ENCODE assay signal across 7 mouse cellular contexts in the genomic region with DNA sequence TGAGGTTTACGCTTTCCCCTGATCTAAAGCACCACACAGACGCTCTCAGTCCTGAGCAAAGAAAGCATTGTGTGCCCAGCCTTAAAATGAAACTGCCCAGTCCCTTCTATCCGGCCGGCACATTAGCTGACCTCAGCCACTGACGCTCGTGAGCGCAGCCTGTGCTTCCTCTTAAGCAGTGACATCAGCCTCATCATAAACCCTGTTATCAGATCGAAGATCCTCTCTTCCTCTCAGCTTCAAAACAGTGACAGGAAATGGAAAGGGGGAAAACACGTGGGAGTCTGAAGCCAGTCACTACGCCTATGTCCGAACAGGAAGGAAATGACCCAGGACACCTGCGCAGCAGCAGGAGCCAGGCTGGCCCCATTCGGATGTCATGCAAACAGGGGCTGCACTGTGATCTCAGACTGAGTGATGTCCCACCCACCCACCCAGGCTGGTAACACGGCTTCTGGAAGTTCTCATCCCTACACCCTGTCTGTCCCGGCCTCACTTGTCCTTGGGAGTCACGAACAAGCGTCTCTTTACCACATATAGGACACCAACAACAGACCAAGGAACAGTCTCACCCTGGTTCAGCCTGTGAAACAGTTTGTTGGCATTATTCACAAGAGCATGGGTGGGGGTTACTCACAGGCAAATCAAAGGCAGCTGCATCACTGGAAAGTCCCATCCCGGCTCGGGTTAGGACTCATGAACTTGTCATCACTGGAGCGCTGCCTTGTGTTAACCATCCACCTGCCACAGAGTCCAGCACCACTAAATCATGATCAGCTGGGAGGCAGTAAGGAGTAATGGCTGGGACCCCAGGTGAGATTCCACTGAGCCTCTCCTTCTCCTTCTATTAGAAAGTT. TPM values are rescaled to one million over a fixed set of nuclear protein-coding genes. Genes with fewer than 3 reads are reported as not detected.
A peak's percentile ranks its signal among the peaks of the same experiment; 100 is the strongest.
DNase-seq lines count a peak whose midpoint lies in the region; ATAC-seq and TF ChIP-seq lines count a peak whose summit lies in the region.

No protein-coding gene starts in this region.

- TF ChIP-seq EP300 in liver, postnatal 0 days (IDR thresholded peaks at IDR 0.05; ENCODE audit: low read depth): no peak

- ATAC-seq in inflammation-experienced regulatory T-cells, adult 6 months: peak; percentile 71
- ATAC-seq in liver, postnatal 0 days: peak; percentile 83
- no peak for ATAC-seq in erythroid progenitor cell, adult 5-6 weeks (replicated peaks; ENCODE audit: low FRiP score, poor library complexity, severe bottlenecking)

- peaks cover 17% of the 10 kb centered on the region for H3K4me1 ChIP-seq in brown adipose tissue, adult 24 weeks (ENCODE audit: control insufficient read depth, insufficient read depth, insufficient read length, low read length)
- H3K4me1 ChIP-seq in liver, postnatal 0 days (ENCODE audit: insufficient read depth): no peaks in the 10 kb centered on the region

- DNase-seq in Muller cell, postnatal 12 days (ENCODE audit: inconsistent ontology term): peak; percentile 33
- peak; percentile 21 for DNase-seq in liver, postnatal 0 days
- no peak for DNase-seq in ovary, postnatal 10 days (ENCODE audit: low spot score)
- DNase-seq in left cerebral cortex, postnatal 4 days: no peak

- 28% methylated on average over 20 of the region's 20 CpGs for WGBS in liver, postnatal 0 days (ENCODE audit: insufficient replicate concordance)

- no peak overlapping the region for H3K9ac ChIP-seq in liver, postnatal 0 days (replicated peaks)

- H3K36me3 ChIP-seq in liver, postnatal 0 days (replicated peaks; ENCODE audit: insufficient read depth, low read length): no peaks in the 10 kb centered on the region

- no peaks in the 10 kb centered on the region for H3K27me3 ChIP-seq in liver, postnatal 0 days (ENCODE audit: insufficient read depth, low read length)

- intact Hi-C loops in left cerebral cortex, postnatal 4 days (cut with DNase I): no loop called here

- peak overlapping the region; percentile 47 for H3K4me3 ChIP-seq in brown adipose tissue, adult 24 weeks (ENCODE audit: insufficient read depth, low read depth, low read length)
- no peak overlapping the region for H3K4me3 ChIP-seq in liver, postnatal 0 days (ENCODE audit: low read depth, low read length)

- no peak for TF ChIP-seq CTCF in liver, postnatal 0 days (IDR thresholded peaks at IDR 0.05; ENCODE audit: low read depth)

- no peak overlapping the region; the same call in 1 of the 2 replicates for H3K4me2 ChIP-seq in liver, postnatal 0 days (ENCODE audit: low read depth, low read length)

- H3K27ac ChIP-seq in brown adipose tissue, adult 24 weeks (replicated peaks; ENCODE audit: low read depth, low read length): peak overlapping the region; percentile 97
- H3K27ac ChIP-seq in liver, postnatal 0 days (ENCODE audit: low read depth): no peak overlapping the region

- no peaks in the 10 kb centered on the region for H3K9me3 ChIP-seq in liver, postnatal 0 days (ENCODE audit: low read length)

RNA-seq across cellular contexts. Expression of gene Cldn5, which starts 43.3 kb away (rescaled TPM):
- 36.1 and 37.1 TPM in 2 replicates for polyA plus RNA-seq in brown adipose tissue, adult 24 weeks (2012; ENCODE audit: insufficient read depth, insufficient read length, missing spikeins)
- polyA plus RNA-seq in inflammation-experienced regulatory T-cells, adult 6 months (2017; shearing (Covaris generic)): not detected
- polyA plus RNA-seq in liver, postnatal 0 days (2015; fragmentation: Nextera tagmentation; extraction: Ambion mirVana): 11.5 and 13.9 TPM in 2 replicates
- total RNA-seq in left cerebral cortex, postnatal 4 days (2021): 10 to 100 TPM; 84.4 to 97.1 TPM
- total RNA-seq in erythroid progenitor cell, adult 5-6 weeks (2015; ENCODE audit: low replicate concordance): not detected in 2 replicates
- total RNA-seq in erythroid progenitor cell, adult 5-6 weeks (2017; ENCODE audit: low replicate concordance): not detected in 2 replicates

Comparison
In these comparisons a context has a peak if more than half of its experiments do, and no peak if none do; other contexts are left out.
1. DNase-seq: peak in Muller cell, postnatal 12 days (single experiment) and liver, postnatal 0 days (single experiment); none in ovary, postnatal 10 days (single experiment) and left cerebral cortex, postnatal 4 days (single experiment).
2. RNA of gene Cldn5, which starts 43.3 kb away (polyA plus RNA-seq): 36.1 to 37.1 TPM in brown adipose tissue, adult 24 weeks and 11.5 to 13.9 TPM in liver, postnatal 0 days; not detected in inflammation-experienced regulatory T-cells, adult 6 months; every median in the first group is over 10 times any median in the second.